Comparison of ENCODE assay signal across 9 mouse cellular contexts in genomic region chr17:80921286-80922134, GRCm38 (mm10). TPM values are rescaled to one million over a fixed set of nuclear protein-coding genes. Genes with fewer than 3 reads are reported as not detected.
DNase-seq lines count a peak whose midpoint lies in the region; ATAC-seq lines count a peak whose summit lies in the region.
"Had no signal": no experiment of that assay in that cellular context is flagged by ENCODE, and none has a peak within 500 bp of the region (broad histone marks: within the 10 kb centered on the region; RNA-seq: fewer than 3 reads in every experiment).

No protein-coding gene starts in this region.

- ATAC-seq in cerebellum, adult (ENCODE audit: insufficient number of reproducible peaks, low FRiP score, low TSS enrichment), result peak; percentile 88
- no peak for ATAC-seq in megakaryocyte-erythroid progenitor cell, adult 5-6 weeks (replicated peaks; ENCODE audit: low FRiP score, low TSS enrichment, poor library complexity, severe bottlenecking)

- intact Hi-C loops in left cerebral cortex, postnatal 4 days (cut with DNase I), result no loop called here

- DNase-seq in kidney, adult 18-20 months, result peak; percentile 37
- no peak for DNase-seq in kidney, postnatal 14 days
- peak; percentile 78 to 79 for DNase-seq in cerebellum, postnatal 25 days
- peak; percentile 88 for DNase-seq in left cerebral cortex, postnatal 4 days
- no peak for DNase-seq in testis, postnatal 10 days (ENCODE audit: low spot score)
- no peak for DNase-seq in spleen, postnatal 36 days (ENCODE audit: low spot score in 2 of 2)
- DNase-seq: liver, embryonic 13.5 days had no signal

RNA-seq across cellular contexts. Expression of gene Tmem178, which starts 22.9 kb away (rescaled TPM):
- 10 to 100 TPM; 37.9 to 41.7 TPM for total RNA-seq in left cerebral cortex, postnatal 4 days (2021)
- total RNA-seq in megakaryocyte-erythroid progenitor cell, adult 5-6 weeks (2014; fragmentation: Nextera tagmentation), result not detected in 2 replicates
- not detected in 2 replicates for total RNA-seq in megakaryocyte-erythroid progenitor cell, adult 5-6 weeks (2017)

Comparison
In these comparisons a context has a peak if more than half of its experiments do, and no peak if none do; other contexts are left out.
1. DNase-seq: peak in kidney, adult 18-20 months (single experiment), cerebellum, postnatal 25 days (2 of 2) and left cerebral cortex, postnatal 4 days (single experiment); none in kidney, postnatal 14 days (single experiment), testis, postnatal 10 days (single experiment) and spleen, postnatal 36 days (0 of 2).
2. RNA of gene Tmem178, which starts 22.9 kb away (total RNA-seq): 37.9 to 41.7 TPM in left cerebral cortex, postnatal 4 days; not detected in megakaryocyte-erythroid progenitor cell, adult 5-6 weeks; every median in the first group is over 10 times any median in the second.